Mouse (Mus musculus): ENCODE measurements around the gene Plekho1.

GRCm38 (mm10) chr3:95953522-95953921 is 42.3 kb downstream of the Plekho1 start:
- TF ChIP-seq CTCF (conservative IDR thresholded peaks at IDR 0.05; ENCODE audit: low read length) (no peak), NANOG (IDR thresholded peaks at IDR 0.05; ENCODE audit: borderline replicate concordance, low read length) (no peak), POU5F1 (IDR thresholded peaks at IDR 0.05; ENCODE audit: borderline replicate concordance, low read length) (no peak)

All from E14TG2a.4 (cell line).